Mouse (Mus musculus) E14TG2a.4 (cell line): ENCODE results near the gene Slc36a3.

Source experiments
- H3K27me3 ChIP-seq: 2 replicates; pipeline ENCODE4 v1.6.1; 2014; ENCODE audit warnings: low read length, control low read depth; ENCODE audit not compliant: insufficient read depth
- H3K36me3 ChIP-seq: 2 replicates; pipeline ENCODE4 v1.6.1; 2014; ENCODE audit warnings: low read length, control low read depth; ENCODE audit not compliant: insufficient read depth
- H3K4me1 ChIP-seq: replicated peaks from 2 replicates; pipeline ENCODE4 v1.6.1; 2014; ENCODE audit warnings: low read depth, low read length, control low read depth
- H3K4me3 ChIP-seq: replicated peaks from 2 replicates; pipeline ENCODE4 v1.5.1; 2014; ENCODE audit warnings: mild to moderate bottlenecking, low read length
- H3K9me3 ChIP-seq: 2 replicates; pipeline ENCODE4 v1.6.1; 2014; ENCODE audit warnings: low read length, control low read depth
- CTCF ChIP-seq: conservative IDR thresholded peaks from 2 replicates; pipeline ENCODE4 v1.5.1; 2014; ENCODE audit warnings: low read length
- NANOG ChIP-seq: IDR thresholded peaks from 2 replicates; pipeline ENCODE4 v1.6.1; 2014; ENCODE audit warnings: borderline replicate concordance, low read length, mixed read lengths
- POU5F1 ChIP-seq: IDR thresholded peaks from 2 replicates; pipeline ENCODE4 v1.6.1; 2014; ENCODE audit warnings: low read length, borderline replicate concordance

The Slc36a3 gene

DNA sequence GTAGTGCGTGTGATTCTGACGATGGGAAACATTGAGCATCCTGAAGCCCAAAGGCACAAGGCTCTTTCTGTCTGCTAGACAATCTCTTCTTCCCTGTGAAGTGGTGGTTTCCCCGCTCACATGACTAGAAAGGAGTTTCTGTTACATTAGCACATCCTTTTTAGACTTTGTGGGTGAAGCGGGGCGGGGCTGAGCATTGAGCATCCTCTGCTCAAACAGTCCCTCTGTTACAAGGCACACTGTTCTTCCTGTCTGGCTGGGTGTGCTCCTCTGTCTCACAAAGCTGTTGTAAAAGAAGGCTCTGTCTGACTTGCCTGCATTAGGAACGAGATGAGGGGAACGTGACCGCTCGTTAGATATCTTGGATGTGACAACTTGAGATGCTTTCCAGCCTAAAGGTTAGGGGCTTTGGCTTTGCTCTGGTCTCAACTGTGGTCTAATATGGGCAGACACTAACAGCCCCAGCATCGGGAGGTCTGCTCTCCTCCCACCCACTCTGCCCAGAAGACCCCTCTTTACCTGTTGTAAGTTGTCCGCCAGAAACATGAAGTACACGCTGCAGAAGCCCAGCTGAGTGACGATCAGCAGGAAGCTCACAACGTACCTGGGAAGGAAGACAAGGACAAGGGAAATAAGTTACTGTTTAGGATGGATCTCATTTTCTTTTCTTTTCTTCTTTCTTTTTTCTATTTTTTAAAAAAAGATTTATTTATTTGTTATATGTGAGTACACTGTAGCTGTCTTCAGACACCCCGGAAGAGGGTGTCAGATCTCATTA lies 14.5 kb downstream of the Slc36a3 start:
- Histone ChIP-seq H3K36me3 (no peaks in the 10 kb centered on the region), H3K4me1 (peaks cover 50% of the 10 kb centered on the region), H3K4me3 (peak overlapping the region; percentile 46), H3K27me3 (no peaks in the 10 kb centered on the region), H3K9me3 (no peaks in the 10 kb centered on the region)
- TF ChIP-seq NANOG (no peak), POU5F1 (no peak), CTCF (no peak)

DNA sequence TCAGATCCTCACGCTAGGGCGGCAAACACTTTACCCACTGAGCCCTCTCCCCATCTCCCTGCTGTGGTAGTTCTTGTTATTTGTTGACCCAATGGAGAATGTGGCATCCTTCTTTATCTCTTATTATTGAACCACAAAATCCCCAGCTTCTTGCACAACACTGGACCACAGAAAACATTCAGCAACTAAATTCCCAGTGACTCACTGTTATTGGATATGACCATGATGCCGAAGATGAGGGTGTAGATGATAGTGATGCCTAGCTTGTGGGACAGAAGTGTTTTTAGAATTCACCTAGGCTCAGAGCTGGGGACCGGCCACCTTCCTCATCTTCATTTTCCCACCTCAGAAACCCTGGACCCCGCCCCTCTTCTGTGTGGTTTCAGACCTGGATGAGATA lies 16.6 kb downstream of the Slc36a3 start:
- H3K27me3 ChIP-seq: no peaks in the 10 kb centered on the region
- no peaks in the 10 kb centered on the region for H3K9me3 ChIP-seq
- peaks cover 70% of the 10 kb centered on the region for H3K4me1 ChIP-seq
- no peak overlapping the region for H3K4me3 ChIP-seq
- TF ChIP-seq CTCF (no peak), POU5F1 (no peak), NANOG (no peak)
- H3K36me3 ChIP-seq: no peaks in the 10 kb centered on the region

DNA sequence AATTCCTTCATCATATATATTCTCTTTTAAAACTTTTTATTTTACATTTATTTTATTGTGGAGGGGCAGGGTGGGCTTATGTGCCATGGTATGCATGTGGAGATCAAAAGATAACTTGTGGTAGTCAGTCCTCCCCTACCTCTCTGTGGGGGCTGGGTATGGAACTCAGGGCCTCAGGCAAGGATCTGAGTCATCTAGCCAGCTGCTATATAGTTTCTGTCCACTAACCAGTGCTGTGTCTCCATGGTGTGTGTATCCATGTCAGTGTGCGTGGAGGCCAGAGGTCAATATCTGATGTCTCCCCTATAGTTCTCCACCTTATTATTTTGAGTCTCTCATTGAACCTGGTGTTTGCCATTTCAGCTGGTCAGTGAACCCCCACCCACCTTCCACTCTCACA lies 17.1 kb downstream of the Slc36a3 start:
- Histone ChIP-seq H3K4me3 (no peak overlapping the region), H3K36me3 (no peaks in the 10 kb centered on the region), H3K9me3 (no peaks in the 10 kb centered on the region), H3K4me1 (peaks cover 74% of the 10 kb centered on the region), H3K27me3 (no peaks in the 10 kb centered on the region)
- TF ChIP-seq NANOG (no peak), CTCF (no peak), POU5F1 (no peak)

GRCm38 (mm10) chr11:55133204-55133603 lies 18.3 kb downstream of the Slc36a3 start:
- Histone ChIP-seq H3K4me1 (peaks cover 74% of the 10 kb centered on the region), H3K27me3 (no peaks in the 10 kb centered on the region), H3K36me3 (no peaks in the 10 kb centered on the region), H3K9me3 (no peaks in the 10 kb centered on the region), H3K4me3 (no peak overlapping the region)
- TF ChIP-seq NANOG (no peak), CTCF (no peak), POU5F1 (no peak)

GRCm38 (mm10) chr11:55131946-55132345 lies 19.6 kb downstream of the Slc36a3 start:
- no peaks in the 10 kb centered on the region for H3K27me3 ChIP-seq
- H3K36me3 ChIP-seq: no peaks in the 10 kb centered on the region
- peaks cover 68% of the 10 kb centered on the region for H3K4me1 ChIP-seq
- no peak for TF ChIP-seq POU5F1
- TF ChIP-seq CTCF: no peak
- TF ChIP-seq NANOG: no peak
- no peaks in the 10 kb centered on the region for H3K9me3 ChIP-seq
- 0 out of 2 replicates have a peak overlapping the region, but pooled peaks have one; percentile 39 for H3K4me3 ChIP-seq

DNA sequence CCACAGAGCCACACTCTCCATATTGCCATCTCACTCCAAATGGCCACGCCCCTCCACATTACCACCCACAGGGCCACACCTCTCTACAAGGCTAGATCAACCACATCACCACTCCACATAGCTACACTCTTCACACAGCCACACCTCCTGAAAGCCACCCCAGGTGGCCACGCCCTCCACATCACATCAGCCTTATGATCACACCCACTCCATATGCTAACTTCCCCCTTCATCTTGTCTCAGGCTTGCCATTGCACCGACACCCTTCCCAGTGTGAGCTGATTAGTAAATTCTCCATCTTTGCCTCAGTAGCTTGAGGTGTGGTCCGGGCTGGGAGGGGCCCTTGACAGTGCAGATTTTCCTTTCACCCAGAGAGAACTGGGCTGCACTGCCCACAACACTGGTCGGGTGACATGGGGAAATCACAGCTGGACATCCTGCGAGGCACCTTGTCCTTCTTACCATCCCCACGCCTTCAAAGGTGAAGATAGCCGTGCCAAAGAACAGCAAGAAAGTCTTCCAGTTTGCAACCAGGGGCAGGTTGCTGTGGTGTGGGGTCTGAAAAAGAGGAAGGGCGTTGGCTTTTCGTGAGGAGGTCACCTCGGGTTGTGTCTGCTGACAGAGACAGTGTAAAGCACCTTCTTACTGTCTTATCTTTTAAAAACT lies 20.3 kb downstream of the Slc36a3 start:
- H3K9me3 ChIP-seq: no peaks in the 10 kb centered on the region
- H3K4me1 ChIP-seq: peaks cover 61% of the 10 kb centered on the region
- H3K27me3 ChIP-seq: no peaks in the 10 kb centered on the region
- H3K36me3 ChIP-seq: no peaks in the 10 kb centered on the region
- peak overlapping the region; percentile 39; the same call in 1 of the 2 replicates for H3K4me3 ChIP-seq
- TF ChIP-seq POU5F1 (no peak), CTCF (no peak), NANOG (no peak)

- H3K4me3 ChIP-seq: no peak overlapping the region
- TF ChIP-seq NANOG: no peak
- no peak for TF ChIP-seq POU5F1
- TF ChIP-seq CTCF: no peak
- no peaks in the 10 kb centered on the region for H3K36me3 ChIP-seq
- H3K4me1 ChIP-seq: peaks cover 39% of the 10 kb centered on the region
- no peaks in the 10 kb centered on the region for H3K9me3 ChIP-seq
- H3K27me3 ChIP-seq: no peaks in the 10 kb centered on the region
Measured at GRCm38 (mm10) chr11:55128411-55128810, 23.1 kb downstream of the Slc36a3 start.

GRCm38 (mm10) chr11:55127937-55128336 lies 23.6 kb downstream of the Slc36a3 start:
- no peaks in the 10 kb centered on the region for H3K9me3 ChIP-seq
- H3K4me1 ChIP-seq: peaks cover 39% of the 10 kb centered on the region
- TF ChIP-seq CTCF (no peak), POU5F1 (no peak), NANOG (no peak)

DNA sequence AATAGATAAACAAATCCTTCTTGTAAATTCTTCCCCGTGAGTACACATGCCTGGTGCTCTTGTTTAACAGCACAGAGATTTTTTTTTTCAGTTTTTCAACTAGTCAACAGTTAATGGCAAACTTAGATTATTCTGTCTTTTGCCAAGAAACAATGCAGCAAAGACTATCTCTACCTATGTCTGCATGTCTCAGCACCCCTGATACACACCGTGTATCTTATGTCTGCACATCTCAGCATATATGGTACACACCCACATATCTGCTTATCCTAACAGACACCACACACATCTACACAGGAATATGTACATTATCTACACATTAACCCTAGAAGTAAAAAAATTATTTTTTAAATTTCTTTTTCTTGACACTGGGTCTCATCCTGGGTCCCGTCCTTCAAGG lies 24.8 kb downstream of the Slc36a3 start:
- Histone ChIP-seq H3K36me3 (no peaks in the 10 kb centered on the region), H3K4me1 (peaks cover 39% of the 10 kb centered on the region), H3K9me3 (no peaks in the 10 kb centered on the region), H3K4me3 (no peak overlapping the region), H3K27me3 (no peaks in the 10 kb centered on the region)
- no peak for TF ChIP-seq POU5F1
- TF ChIP-seq CTCF: no peak
- no peak for TF ChIP-seq NANOG

More at GRCm38 (mm10) chr11:55127937-55128336, 23.6 kb downstream of the Slc36a3 start:
- no peak overlapping the region for H3K4me3 ChIP-seq
- no peaks in the 10 kb centered on the region for H3K27me3 ChIP-seq
- H3K36me3 ChIP-seq: no peaks in the 10 kb centered on the region
